Mouse (Mus musculus) kidney, postnatal 4 days (tissue): Measurements from ENCODE around the gene Gabrd.

Source experiments
- DNase-seq, 2 experiments: peaks; one replicate each; pipeline ENCODE4 v3.0.0; 2021; ENCODE audit warnings: mixed read lengths in 2 of 2

Gabrd gene

GRCm38 (mm10) chr4:155381974-155382373 is 15.9 kb downstream of the Gabrd start:
- no peak for DNase-seq

- DNase-seq: no peak
Observed at GRCm38 (mm10) chr4:155371797-155372735, 25.8 kb downstream of the Gabrd start.

- DNase-seq: peak; percentile 66 to 79
Observed at GRCm38 (mm10) chr4:155370737-155371715, 26.9 kb downstream of the Gabrd start.

GRCm38 (mm10) chr4:155368684-155369083 is 29.2 kb downstream of the Gabrd start:
- DNase-seq: peak; percentile 90

GRCm38 (mm10) chr4:155367739-155368138 is 30.2 kb downstream of the Gabrd start:
- DNase-seq: no peak

- DNase-seq: no peak
Observed at GRCm38 (mm10) chr4:155366784-155367183, 31.1 kb downstream of the Gabrd start.

- no peak for DNase-seq
Observed at GRCm38 (mm10) chr4:155362443-155362842, 35.5 kb downstream of the Gabrd start.

GRCm38 (mm10) chr4:155361303-155361791 is 36.6 kb downstream of the Gabrd start, which contains the start of gene Prkcz:
Gene Prkcz (minus strand): TSS chr4:155361361.
- peak; percentile 87 to 94 for DNase-seq

- DNase-seq: peak; percentile 48 to 67
Observed at GRCm38 (mm10) chr4:155360856-155361255, 37.1 kb downstream of the Gabrd start.

- DNase-seq: peak; percentile 37 to 60
Observed at GRCm38 (mm10) chr4:155359560-155360464, 38.1 kb downstream of the Gabrd start.

GRCm38 (mm10) chr4:155357601-155358000 is 40.3 kb downstream of the Gabrd start:
- DNase-seq: no peak

GRCm38 (mm10) chr4:155356354-155356753 is 41.6 kb downstream of the Gabrd start:
- peak; percentile 28 to 56 for DNase-seq

- DNase-seq: no peak
Observed at GRCm38 (mm10) chr4:155354546-155354945, 43.4 kb downstream of the Gabrd start.

- DNase-seq: no peak
Observed at GRCm38 (mm10) chr4:155354035-155354434, 43.9 kb downstream of the Gabrd start.

GRCm38 (mm10) chr4:155352581-155352980 is 45.3 kb downstream of the Gabrd start:
- no peak for DNase-seq

- DNase-seq: no peak
Observed at GRCm38 (mm10) chr4:155346350-155346749, 51.6 kb downstream of the Gabrd start.

- peak; percentile 59 to 69 for DNase-seq
Observed at GRCm38 (mm10) chr4:155345608-155345953, 52.3 kb downstream of the Gabrd start.

- DNase-seq: no peak
Observed at GRCm38 (mm10) chr4:155344716-155345607, 53.0 kb downstream of the Gabrd start.

- DNase-seq: no peak
Observed at GRCm38 (mm10) chr4:155344299-155344600, 53.7 kb downstream of the Gabrd start.

GRCm38 (mm10) chr4:155343415-155344298 is 54.3 kb downstream of the Gabrd start:
- no peak for DNase-seq
